Mouse (Mus musculus): ENCODE data around the gene Zfp46.

Zfp46 gene

GRCm38 (mm10) chr4:136311042-136311999, 26.8 kb downstream of the Zfp46 start:
- peak in 1 of 2 experiments; percentile 50 for DNase-seq (ENCODE audit: low spot score in 2 of 2)

GRCm38 (mm10) chr4:136312616-136313015, 28.1 kb downstream of the Zfp46 start:
- no peak for DNase-seq (ENCODE audit: low spot score in 2 of 2)

GRCm38 (mm10) chr4:136317667-136318066, 33.2 kb downstream of the Zfp46 start:
- DNase-seq (ENCODE audit: low spot score in 2 of 2) = no peak

GRCm38 (mm10) chr4:136320016-136320415, 35.5 kb downstream of the Zfp46 start:
- DNase-seq (ENCODE audit: low spot score in 2 of 2) = no peak

- DNase-seq (ENCODE audit: low spot score in 2 of 2) = no peak
These were observed 39.7 kb downstream of the Zfp46 start for GRCm38 (mm10) chr4:136324226-136324625.

- no peak for DNase-seq (ENCODE audit: low spot score in 2 of 2)
These were observed 42.8 kb downstream of the Zfp46 start for GRCm38 (mm10) chr4:136327238-136327637.

GRCm38 (mm10) chr4:136328115-136328514, 43.6 kb downstream of the Zfp46 start:
- no peak for DNase-seq (ENCODE audit: low spot score in 2 of 2)

- no peak for DNase-seq (ENCODE audit: low spot score in 2 of 2)
These were observed 47.2 kb downstream of the Zfp46 start for GRCm38 (mm10) chr4:136331709-136332108.

GRCm38 (mm10) chr4:136333191-136333590, 48.7 kb downstream of the Zfp46 start:
- no peak for DNase-seq (ENCODE audit: low spot score in 2 of 2)

- no peak for DNase-seq (ENCODE audit: low spot score in 2 of 2)
These were observed 50.6 kb downstream of the Zfp46 start for GRCm38 (mm10) chr4:136335065-136335464.

GRCm38 (mm10) chr4:136337129-136337528, 52.6 kb downstream of the Zfp46 start:
- DNase-seq (ENCODE audit: low spot score in 2 of 2) = no peak
